Mouse (Mus musculus) limb, embryonic 14.5 days (tissue): ENCODE results near the gene Mgarp. TPM values are rescaled to one million over a fixed set of nuclear protein-coding genes. Genes with fewer than 3 reads are reported as not detected.

Source experiments
- ATAC-seq: fragments of 200-750 bp; cut with Nextera tagmentation; 2 replicates; pipeline ENCODE4 v1.8.0; 2017; ENCODE audit warnings: low read depth, moderate number of reproducible peaks, moderate TSS enrichment; ENCODE audit not compliant: low FRiP score
- DNase-seq: peaks from one replicate; pipeline ENCODE4 v3.0.0-alpha.2; 2015; ENCODE audit warnings: low spot score
- H3K27ac ChIP-seq: fragments of 300-500 bp; sonication (generic); replicated peaks from 2 replicates; pipeline ENCODE4 v1.5.1; 2014; ENCODE audit warnings: low read depth, mild to moderate bottlenecking, low read length, moderate library complexity, mixed read lengths
- H3K27me3 ChIP-seq: fragments of 300-500 bp; sonication (generic); 2 replicates; pipeline ENCODE4 v1.6.1; 2014; ENCODE audit warnings: low read length, mixed read lengths; ENCODE audit not compliant: control insufficient read depth, insufficient read depth
- H3K36me3 ChIP-seq: fragments of 300-500 bp; sonication (generic); 2 replicates; pipeline ENCODE4 v1.6.1; 2014; ENCODE audit warnings: mild to moderate bottlenecking, low read length, moderate library complexity, mixed read lengths; ENCODE audit not compliant: control insufficient read depth, insufficient read depth
- H3K4me1 ChIP-seq: fragments of 300-500 bp; sonication (generic); 2 replicates; pipeline ENCODE4 v1.6.1; 2014; ENCODE audit warnings: antibody characterized with exemption, low read length, mixed read lengths; ENCODE audit not compliant: control insufficient read depth, insufficient read depth
- H3K4me2 ChIP-seq: fragments of 300-500 bp; sonication (generic); replicated peaks from 2 replicates; pipeline ENCODE4 v1.6.1; 2014; ENCODE audit warnings: low read depth, mild to moderate bottlenecking, low read length, moderate library complexity; ENCODE audit not compliant: severe bottlenecking
- H3K4me3 ChIP-seq: fragments of 300-500 bp; sonication (generic); replicated peaks from 2 replicates; pipeline ENCODE4 v1.5.1; 2014; ENCODE audit warnings: low read length
- H3K9ac ChIP-seq: fragments of 300-500 bp; sonication (generic); 2 replicates; pipeline ENCODE4 v1.6.1; 2014; ENCODE audit warnings: mild to moderate bottlenecking, low read depth, low read length, moderate library complexity; ENCODE audit not compliant: severe bottlenecking
- H3K9me3 ChIP-seq: fragments of 300-500 bp; sonication (generic); 2 replicates; pipeline ENCODE4 v1.6.1; 2016; ENCODE audit warnings: low read length; ENCODE audit not compliant: control insufficient read depth
- POLR2A ChIP-seq: fragments of 200-500 bp; IDR thresholded peaks from 2 replicates; pipeline ENCODE4 v1.8.0; 2012; ENCODE audit warnings: inconsistent platforms, mild to moderate bottlenecking, moderate library complexity, borderline replicate concordance; ENCODE audit not compliant: insufficient read depth, insufficient read length; ENCODE audit errors: extremely low read depth
- WGBS: fragments of 180-500 bp; shearing (Covaris S2); extraction: QIAGEN DNeasy Blood & Tissue Kit; methylation state at CpG from one replicate; pipeline ENCODE4 v1.1.7; 2014; 5-methylcytosine and 5-hydroxymethylcytosine counted together
- polyA plus RNA-seq, 2 experiments: library from polyadenylated mRNA; depleted of rRNA in 1 of 2; stranded (reverse) in 1 of 2; unstranded in 1 of 2; fragments of >200 nt; fragmentation: Nextera tagmentation in 1 of 2; extraction: Ambion mirVana in 1 of 2; gene quantifications; 2 replicates each; pipeline versions ENCODE4 v1.2.1 to v1.2.3; 2012 to 2014

Mgarp gene
- polyA plus RNA-seq, 2 experiments, result 3.1 to 4.0 TPM

DNA sequence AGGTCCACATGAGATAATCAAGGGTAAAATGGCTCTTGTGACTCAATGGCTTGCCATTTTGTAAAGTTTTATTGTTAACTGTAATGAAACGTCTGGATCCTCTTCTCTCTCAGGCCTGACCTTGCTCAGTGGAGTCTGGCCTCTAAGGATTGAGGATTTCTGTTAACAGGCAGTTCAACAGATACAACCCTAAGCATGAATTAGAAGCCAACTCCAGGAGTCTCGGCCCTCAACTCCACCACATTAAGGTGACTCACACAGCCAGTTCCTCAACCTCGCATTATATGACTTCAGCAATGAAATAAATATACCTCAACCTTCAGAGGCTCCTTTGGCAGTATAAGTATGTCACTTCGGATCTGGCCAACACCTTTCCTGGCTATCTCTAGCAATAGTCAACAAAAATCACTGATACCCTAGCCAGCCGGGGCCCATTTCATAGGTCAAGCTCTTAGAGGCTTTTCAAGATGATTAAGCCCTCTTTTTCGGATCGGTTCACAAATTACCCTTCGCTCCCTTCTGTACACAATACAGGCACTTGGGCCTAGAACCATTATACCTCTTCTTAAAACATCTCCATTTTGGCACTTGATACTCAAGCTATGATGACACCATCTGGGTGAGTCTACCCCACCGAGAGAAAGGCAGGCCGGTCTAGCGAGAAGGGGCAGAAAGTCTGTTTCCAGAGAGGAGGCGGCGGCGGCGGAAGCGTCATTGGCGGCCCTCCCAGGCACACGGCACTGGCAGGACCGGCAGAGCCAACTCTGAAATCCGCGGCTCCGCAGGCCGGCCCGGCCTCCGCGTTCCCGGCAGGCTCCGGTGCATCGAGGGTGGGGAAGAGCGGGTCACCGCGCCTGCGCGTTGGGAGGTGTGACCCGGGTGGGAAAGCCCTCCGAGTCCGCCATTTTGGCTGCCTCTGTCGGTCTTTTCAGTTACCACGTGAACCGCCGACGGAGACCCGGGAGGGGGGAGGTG is 18.8 kb upstream of the Mgarp start, which contains the start of gene Naa15:
Gene Naa15 (plus strand): TSS at position 51 of the 975 bp plus-strand sequence.
- WGBS, result 4% methylated on average over 43 of the region's 43 CpGs
- H3K4me3 ChIP-seq, result peak within 1 kb of the TSS; percentile 96
- peak within 1 kb of the TSS; percentile 97 for H3K9ac ChIP-seq
- H3K36me3 ChIP-seq, result peaks cover 3% of the 10 kb centered on the region; the same call in 1 of the 2 replicates
- peaks cover 19% of the 10 kb centered on the region for H3K4me1 ChIP-seq
- TF ChIP-seq POLR2A, result peak; percentile 86; the same call in 1 of the 2 replicates
- H3K4me2 ChIP-seq, result peak within 1 kb of the TSS; percentile 85
- H3K27ac ChIP-seq, result peak within 1 kb of the TSS; percentile 91
- ATAC-seq (peak; percentile 95), DNase-seq (peak; percentile 97)
- no peaks in the 10 kb centered on the region for H3K9me3 ChIP-seq
- H3K27me3 ChIP-seq, result no peaks in the 10 kb centered on the region

DNA sequence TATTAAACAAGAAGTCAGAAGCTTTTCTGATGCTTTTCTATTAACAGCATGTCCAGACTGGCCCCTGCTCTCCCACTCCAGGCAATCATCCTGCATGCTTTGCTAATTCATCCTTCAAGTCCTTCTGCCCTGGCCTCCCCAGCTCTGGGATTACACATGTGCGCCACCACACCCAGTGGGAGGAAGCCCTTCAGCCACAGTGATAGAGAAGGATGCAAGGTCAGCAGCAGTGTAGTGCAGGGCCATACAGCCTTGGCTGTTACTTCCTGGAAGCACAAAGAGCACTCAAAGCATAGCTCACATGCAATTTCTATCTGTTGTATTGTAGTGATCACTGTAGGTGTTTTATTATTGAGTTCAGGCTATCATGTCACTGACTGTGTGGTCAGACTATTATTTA is 16.7 kb upstream of the Mgarp start:
- no peak for TF ChIP-seq POLR2A
- no peak for ATAC-seq
- no peak overlapping the region for H3K4me3 ChIP-seq
- H3K4me2 ChIP-seq, result no peak overlapping the region
- DNase-seq, result no peak
- 83% methylated on average over 1 of the region's 1 CpGs for WGBS
- H3K27me3 ChIP-seq, result no peaks in the 10 kb centered on the region
- H3K9ac ChIP-seq, result no peak overlapping the region
- H3K36me3 ChIP-seq, result no peaks in the 10 kb centered on the region
- no peaks in the 10 kb centered on the region for H3K9me3 ChIP-seq
- H3K4me1 ChIP-seq, result peaks cover 17% of the 10 kb centered on the region
- H3K27ac ChIP-seq, result no peak overlapping the region

DNA sequence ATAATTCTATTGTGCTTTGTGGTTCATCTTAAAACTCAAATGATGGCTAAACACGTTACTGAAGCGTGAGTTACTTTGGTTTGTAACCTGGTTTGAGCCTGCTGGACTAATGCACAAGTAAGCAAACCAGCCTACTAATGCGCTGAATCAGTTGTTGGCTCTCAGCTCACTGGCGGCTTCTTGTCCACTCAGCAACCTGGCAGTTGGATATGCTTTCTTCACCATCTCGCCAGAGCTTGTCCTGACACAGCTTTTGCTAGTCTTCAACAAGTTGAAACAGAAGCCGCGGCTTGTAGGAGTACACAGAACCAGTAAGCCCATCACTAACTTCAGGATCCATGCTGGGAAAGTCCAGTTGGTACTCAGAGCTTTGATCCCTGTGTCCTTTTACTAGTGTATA is 15.9 kb upstream of the Mgarp start:
- Histone ChIP-seq H3K4me1 (peaks cover 15% of the 10 kb centered on the region), H3K27me3 (no peaks in the 10 kb centered on the region), H3K9me3 (no peaks in the 10 kb centered on the region), H3K9ac (no peak overlapping the region), H3K27ac (no peak overlapping the region), H3K4me3 (no peak overlapping the region), H3K4me2 (no peak overlapping the region), H3K36me3 (no peaks in the 10 kb centered on the region)
- 97% methylated on average over 7 of the region's 7 CpGs for WGBS
- ATAC-seq (no peak), DNase-seq (no peak)
- TF ChIP-seq POLR2A, result no peak

DNA sequence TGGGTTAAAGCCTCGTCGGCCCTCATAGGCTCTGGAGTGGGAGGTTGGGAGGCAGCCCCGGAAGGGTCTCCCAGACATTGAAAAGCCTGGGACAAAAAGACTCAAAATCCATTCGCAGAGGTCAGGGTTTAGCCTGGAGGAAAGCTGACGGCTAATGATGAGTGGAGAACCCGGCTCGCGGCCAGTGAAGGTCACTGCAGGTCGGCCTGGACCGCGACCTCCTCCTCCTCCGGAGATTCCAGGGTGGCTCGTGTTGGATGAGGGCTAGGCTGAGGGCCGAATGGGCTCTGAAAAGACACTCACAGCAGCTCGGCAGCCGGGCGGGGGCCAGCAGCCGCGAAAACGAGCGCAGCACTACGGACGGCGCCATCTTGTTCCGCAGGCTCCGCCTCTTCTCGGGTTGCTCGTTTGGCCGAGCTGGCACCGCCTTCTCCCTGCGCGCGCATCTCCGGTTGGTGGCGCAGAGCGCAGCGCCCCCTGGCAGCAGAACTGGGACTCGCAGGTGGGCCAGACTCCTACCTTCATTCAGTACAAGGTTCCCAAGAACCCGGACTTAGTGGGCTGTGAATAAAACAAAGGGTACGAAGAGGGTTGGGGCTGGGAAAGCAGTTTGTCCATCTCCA is 12.1 kb upstream of the Mgarp start, which contains the start of gene Ndufc1:
Gene Ndufc1 (minus strand): TSS at position 428 of the 623 bp plus-strand sequence.
- Histone ChIP-seq H3K36me3 (peaks cover 17% of the 10 kb centered on the region), H3K9me3 (no peaks in the 10 kb centered on the region), H3K9ac (peak within 1 kb of the TSS; percentile 90), H3K27me3 (no peaks in the 10 kb centered on the region), H3K4me1 (peaks cover 7% of the 10 kb centered on the region), H3K4me3 (peak within 1 kb of the TSS; percentile 76), H3K4me2 (peak within 1 kb of the TSS; percentile 75), H3K27ac (peak within 1 kb of the TSS; percentile 94)
- ATAC-seq (peak; percentile 91), DNase-seq (peak; percentile 91)
- TF ChIP-seq POLR2A, result peak; percentile 80; the same call in 1 of the 2 replicates
- under 1% methylated on average over 37 of the region's 40 CpGs for WGBS
